Mouse (Mus musculus) liver, adult 2 months (tissue): Measurements from ENCODE around the gene Gpx4. TPM values are rescaled to one million over a fixed set of nuclear protein-coding genes. Genes with fewer than 3 reads are reported as not detected.

Source experiments
- DNase-seq: peaks from one replicate; pipeline ENCODE4 v3.0.0-alpha.2; 2011; ENCODE audit warnings: low read depth, low spot score; ENCODE audit errors: extremely low read depth
- H3K27ac ChIP-seq: fragments of 200-500 bp; replicated peaks from 2 replicates; pipeline ENCODE4 v1.5.1; 2012; ENCODE audit warnings: low read depth, mild to moderate bottlenecking, control low read depth, inconsistent platforms, low read length; ENCODE audit not compliant: insufficient read depth
- H3K27me3 ChIP-seq: fragments of 200-500 bp; 2 replicates; pipeline ENCODE4 v1.6.1; 2012; ENCODE audit warnings: mild to moderate bottlenecking, moderate library complexity, low read length, inconsistent platforms; ENCODE audit not compliant: control insufficient read depth, insufficient read depth
- H3K36me3 ChIP-seq: fragments of 200-500 bp; 2 replicates; pipeline ENCODE4 v1.6.1; 2012; ENCODE audit warnings: low read length, inconsistent platforms; ENCODE audit not compliant: control insufficient read depth, insufficient read depth
- H3K4me1 ChIP-seq: fragments of 200-500 bp; 2 replicates; pipeline ENCODE4 v1.6.1; 2011; ENCODE audit warnings: low read length; ENCODE audit not compliant: control insufficient read depth, insufficient read depth
- H3K4me3 ChIP-seq: fragments of 200-500 bp; 2 replicates; pipeline ENCODE4 v1.5.1; 2011; ENCODE audit warnings: low read depth, mild to moderate bottlenecking, control low read depth, low read length, moderate library complexity; ENCODE audit not compliant: insufficient read depth
- H3K79me2 ChIP-seq: fragments of 200-500 bp; 2 replicates; pipeline ENCODE4 v1.6.1; 2012; ENCODE audit warnings: inconsistent platforms, mild to moderate bottlenecking, low read length, moderate library complexity; ENCODE audit not compliant: control insufficient read depth, insufficient read depth
- H3K9ac ChIP-seq: fragments of 200-500 bp; 2 replicates; pipeline ENCODE4 v1.6.1; 2012; ENCODE audit warnings: low read depth, mild to moderate bottlenecking, control low read depth, inconsistent platforms, low read length
- CTCF ChIP-seq: fragments of 200-500 bp; IDR thresholded peaks from 2 replicates; pipeline ENCODE4 v1.5.1; 2011; ENCODE audit warnings: low read depth, low read length, control low read depth
- POLR2A ChIP-seq: fragments of 200-500 bp; IDR thresholded peaks from 2 replicates; pipeline ENCODE4 v1.6.1; 2011; ENCODE audit warnings: low read length, control low read depth; ENCODE audit not compliant: insufficient read depth; ENCODE audit errors: extremely low read depth
- WGBS: fragments of 180-500 bp; shearing (Covaris S2); methylation state at CpG from one replicate; pipeline ENCODE4 v1.1.7; 2018; 5-methylcytosine and 5-hydroxymethylcytosine counted together
- polyA plus RNA-seq: library from polyadenylated mRNA; depleted of rRNA; stranded (reverse); fragments of >200 nt; gene quantifications from 2 replicates; pipeline ENCODE4 v1.2.3, GENCODE M21; 2012
- total RNA-seq: library from RNA; depleted of rRNA; stranded (reverse); fragments of >200 nt; gene quantifications from 2 replicates; pipeline ENCODE4 v1.2.3, GENCODE M21; 2014

Gene Gpx4
- total and polyA plus RNA-seq, 2 experiments, result 535 to 752 TPM

GRCm38 (mm10) chr10:80072623-80073489 lies 25.9 kb downstream of the Gpx4 start:
- H3K27ac ChIP-seq, result peak overlapping the region; percentile 84; the same call in 1 of the 2 replicates
- H3K9ac ChIP-seq, result peak overlapping the region; percentile 1; the same call in 1 of the 2 replicates
- no peaks in the 10 kb centered on the region for H3K27me3 ChIP-seq
- DNase-seq, result no peak
- WGBS, result 74% methylated on average over 20 of the region's 20 CpGs
- peaks cover 44% of the 10 kb centered on the region for H3K4me1 ChIP-seq
- H3K79me2 ChIP-seq, result peaks cover 3% of the 10 kb centered on the region; the same call in 1 of the 2 replicates
- no peaks in the 10 kb centered on the region for H3K36me3 ChIP-seq
- H3K4me3 ChIP-seq, result no peak overlapping the region
- TF ChIP-seq POLR2A, result no peak
- no peak for TF ChIP-seq CTCF

GRCm38 (mm10) chr10:80074813-80075601 lies 28.0 kb downstream of the Gpx4 start:
- DNase-seq, result no peak
- TF ChIP-seq POLR2A (no peak), CTCF (peak; percentile 40)
- Histone ChIP-seq H3K27me3 (no peaks in the 10 kb centered on the region), H3K9ac (peak overlapping the region; percentile 78), H3K4me3 (peak overlapping the region; percentile 67), H3K4me1 (peaks cover 37% of the 10 kb centered on the region), H3K79me2 (peaks cover 7% of the 10 kb centered on the region; the same call in 1 of the 2 replicates), H3K36me3 (peaks cover 4% of the 10 kb centered on the region; the same call in 1 of the 2 replicates), H3K27ac (peak overlapping the region; percentile 65)
- 64% methylated on average over 28 of the region's 28 CpGs for WGBS

- no peak for TF ChIP-seq POLR2A
- TF ChIP-seq CTCF, result no peak
- Histone ChIP-seq H3K36me3 (peaks cover 12% of the 10 kb centered on the region; the same call in 1 of the 2 replicates), H3K4me3 (no peak overlapping the region), H3K4me1 (peaks cover 30% of the 10 kb centered on the region), H3K9ac (no peak overlapping the region), H3K27ac (no peak overlapping the region), H3K79me2 (peaks cover 12% of the 10 kb centered on the region; the same call in 1 of the 2 replicates), H3K27me3 (no peaks in the 10 kb centered on the region)
- no peak for DNase-seq
- 93% methylated on average over 1 of the region's 1 CpGs for WGBS
Measured at GRCm38 (mm10) chr10:80075924-80076323, 29.0 kb downstream of the Gpx4 start.

- no peak overlapping the region for H3K27ac ChIP-seq
- TF ChIP-seq POLR2A, result no peak
- no peak for TF ChIP-seq CTCF
- DNase-seq, result no peak
- H3K9ac ChIP-seq, result no peak overlapping the region
- WGBS, result 95% methylated on average over 4 of the region's 4 CpGs
- no peak overlapping the region for H3K4me3 ChIP-seq
- no peaks in the 10 kb centered on the region for H3K27me3 ChIP-seq
- peaks cover 13% of the 10 kb centered on the region; the same call in 1 of the 2 replicates for H3K36me3 ChIP-seq
- H3K4me1 ChIP-seq, result peaks cover 29% of the 10 kb centered on the region
- H3K79me2 ChIP-seq, result peaks cover 12% of the 10 kb centered on the region; the same call in 1 of the 2 replicates
Measured at GRCm38 (mm10) chr10:80076386-80076785, 29.4 kb downstream of the Gpx4 start.

GRCm38 (mm10) chr10:80077312-80077711 lies 30.3 kb downstream of the Gpx4 start:
- Histone ChIP-seq H3K27me3 (no peaks in the 10 kb centered on the region), H3K4me1 (peaks cover 19% of the 10 kb centered on the region), H3K27ac (no peak overlapping the region), H3K9ac (no peak overlapping the region), H3K79me2 (peaks cover 12% of the 10 kb centered on the region; the same call in 1 of the 2 replicates), H3K36me3 (peaks cover 13% of the 10 kb centered on the region; the same call in 1 of the 2 replicates), H3K4me3 (no peak overlapping the region)
- WGBS, result 67% methylated on average over 5 of the region's 5 CpGs
- DNase-seq, result no peak
- TF ChIP-seq POLR2A (no peak), CTCF (no peak)
